Mouse (Mus musculus) MEL (cell line): Measurements from ENCODE around the gene Olfr1393.

Experiments
- CTCF ChIP-seq, 3 experiments: IDR thresholded peaks in 2 of 3; conservative IDR thresholded peaks in 1 of 3; 2 replicates each; pipeline ENCODE4 v1.5.1; 2011 to 2012; ENCODE audit warnings: low read length in 3 of 3, low read depth in 2 of 3, mild to moderate bottlenecking in 2 of 3, improper control_type of control experiment in 1 of 3, inconsistent platforms in 1 of 3, mixed read lengths in 1 of 3, moderate library complexity in 1 of 3; ENCODE audit not compliant: control insufficient read depth in 1 of 3, insufficient read depth in 1 of 3, poor library complexity in 1 of 3, severe bottlenecking in 1 of 3
- EP300 ChIP-seq, 2 experiments: IDR thresholded peaks; 2 replicates each; pipeline ENCODE4 v1.6.1; 2011; ENCODE audit warnings: improper control_type of control experiment in 2 of 2, low read length in 2 of 2, low read depth in 1 of 2, mild to moderate bottlenecking in 1 of 2
- GABPA ChIP-seq: IDR thresholded peaks from 2 replicates; pipeline ENCODE4 v1.6.1; 2012; ENCODE audit warnings: low read depth, mild to moderate bottlenecking, inconsistent platforms, low read length, improper control_type of control experiment, moderate library complexity
- GATA1 ChIP-seq: IDR thresholded peaks from 2 replicates; pipeline ENCODE4 v1.6.1; 2011; ENCODE audit warnings: low read depth, low read length, improper control_type of control experiment
- MAX ChIP-seq: IDR thresholded peaks from 2 replicates; pipeline ENCODE4 v1.6.1; 2011; ENCODE audit warnings: low read length, improper control_type of control experiment
- MEF2A ChIP-seq: IDR thresholded peaks from 2 replicates; pipeline ENCODE4 v1.6.1; 2014; ENCODE audit warnings: low read depth, mild to moderate bottlenecking, inconsistent platforms, low read length, improper control_type of control experiment; ENCODE audit not compliant: poor library complexity, insufficient replicate concordance, severe bottlenecking; ENCODE audit errors: extremely low read depth
- NELFE ChIP-seq: IDR thresholded peaks from 2 replicates; pipeline ENCODE4 v1.6.1; 2011; ENCODE audit warnings: low read depth, low read length, improper control_type of control experiment
- NRF1 ChIP-seq: IDR thresholded peaks from 2 replicates; pipeline ENCODE4 v1.6.1; 2014; ENCODE audit warnings: low read depth, mild to moderate bottlenecking, inconsistent platforms, low read length, improper control_type of control experiment, moderate library complexity; ENCODE audit not compliant: poor library complexity, insufficient read depth, severe bottlenecking
- POLR2A ChIP-seq, 2 experiments: IDR thresholded peaks; 2 replicates each; pipeline ENCODE4 v1.6.1; 2011 to 2012; ENCODE audit warnings: low read length in 2 of 2, mild to moderate bottlenecking in 2 of 2, control low read depth in 1 of 2, improper control_type of control experiment in 1 of 2, low read depth in 1 of 2, moderate library complexity in 1 of 2; ENCODE audit not compliant: control insufficient read depth in 1 of 2, insufficient read depth in 1 of 2, poor library complexity in 1 of 2
- SIN3A ChIP-seq: IDR thresholded peaks from 2 replicates; pipeline ENCODE4 v1.6.1; 2012; ENCODE audit warnings: low read length, improper control_type of control experiment, inconsistent platforms
- TCF12 ChIP-seq: IDR thresholded peaks from 2 replicates; pipeline ENCODE4 v1.6.1; 2014; ENCODE audit warnings: low read depth, mild to moderate bottlenecking, inconsistent platforms, low read length, improper control_type of control experiment, moderate library complexity
- USF1 ChIP-seq: IDR thresholded peaks from 2 replicates; pipeline ENCODE4 v1.6.1; 2014; ENCODE audit warnings: low read depth, mild to moderate bottlenecking, inconsistent platforms, low read length, improper control_type of control experiment, moderate library complexity
- USF2 ChIP-seq, 2 experiments: IDR thresholded peaks; 2 replicates each; pipeline ENCODE4 v1.6.1; 2011 to 2012; ENCODE audit warnings: improper control_type of control experiment in 2 of 2, low read length in 2 of 2, borderline replicate concordance in 1 of 2, inconsistent platforms in 1 of 2, low read depth in 1 of 2, mild to moderate bottlenecking in 1 of 2; ENCODE audit not compliant: insufficient read depth in 1 of 2
- ZMIZ1 ChIP-seq: IDR thresholded peaks from 2 replicates; pipeline ENCODE4 v1.6.1; 2012; ENCODE audit warnings: low read depth, mild to moderate bottlenecking, inconsistent platforms, low read length, improper control_type of control experiment, moderate library complexity

DNA sequence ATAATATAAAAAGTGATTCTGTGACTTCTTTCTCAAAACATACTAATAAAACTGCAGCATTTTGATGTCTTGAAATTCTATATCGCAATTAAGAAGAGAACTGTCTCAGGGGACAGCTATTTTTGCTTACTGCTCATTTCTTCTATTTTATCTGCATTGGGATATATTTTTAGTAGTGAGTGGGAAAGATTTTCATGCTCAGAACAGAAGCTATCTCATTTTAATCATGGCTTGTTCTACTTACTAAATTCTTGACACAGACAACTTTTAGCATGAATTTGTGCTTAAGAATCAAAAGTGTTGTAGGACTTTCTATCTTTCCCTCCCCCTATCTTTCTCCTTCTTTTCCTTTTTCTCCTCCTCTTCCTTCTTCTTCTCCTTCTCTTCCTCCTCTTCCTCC, 51.6 kb downstream of the Olfr1393 start:
- TF ChIP-seq ZMIZ1 = no peak
- no peak for TF ChIP-seq POLR2A (IDR thresholded peaks at IDR 0.05; ENCODE audit: control insufficient read depth in 1 of 2, insufficient read depth in 1 of 2, low read depth in 1 of 2, low read length in 2 of 2, poor library complexity in 1 of 2)
- TF ChIP-seq MEF2A = no peak
- no peak for TF ChIP-seq USF2 (IDR thresholded peaks at IDR 0.05; ENCODE audit: borderline replicate concordance in 1 of 2, insufficient read depth in 1 of 2, low read depth in 1 of 2, low read length in 2 of 2)
- TF ChIP-seq EP300 (IDR thresholded peaks at IDR 0.05; ENCODE audit: low read depth in 1 of 2, low read length in 2 of 2) = no peak
- TF ChIP-seq GABPA = no peak
- TF ChIP-seq USF1 = no peak
- no peak for TF ChIP-seq CTCF (IDR thresholded peaks at IDR 0.05 in 2 of 3, conservative IDR thresholded peaks at IDR 0.05 in 1 of 3; ENCODE audit: control insufficient read depth in 1 of 3, insufficient read depth in 1 of 3, low read depth in 2 of 3, low read length in 3 of 3, poor library complexity in 1 of 3, severe bottlenecking in 1 of 3)
- TF ChIP-seq TCF12 = no peak
- no peak for TF ChIP-seq GATA1
- no peak for TF ChIP-seq NRF1
- no peak for TF ChIP-seq NELFE
- no peak for TF ChIP-seq SIN3A
- TF ChIP-seq MAX = no peak
